Mouse (Mus musculus): Measurements from ENCODE around the gene Vti1a. TPM values are rescaled to one million over a fixed set of nuclear protein-coding genes. Genes with fewer than 3 reads are reported as not detected.

Gene Vti1a
- total and polyA plus RNA-seq, 3 experiments = 7.7 to 33.2 (median 33.0) TPM

DNA sequence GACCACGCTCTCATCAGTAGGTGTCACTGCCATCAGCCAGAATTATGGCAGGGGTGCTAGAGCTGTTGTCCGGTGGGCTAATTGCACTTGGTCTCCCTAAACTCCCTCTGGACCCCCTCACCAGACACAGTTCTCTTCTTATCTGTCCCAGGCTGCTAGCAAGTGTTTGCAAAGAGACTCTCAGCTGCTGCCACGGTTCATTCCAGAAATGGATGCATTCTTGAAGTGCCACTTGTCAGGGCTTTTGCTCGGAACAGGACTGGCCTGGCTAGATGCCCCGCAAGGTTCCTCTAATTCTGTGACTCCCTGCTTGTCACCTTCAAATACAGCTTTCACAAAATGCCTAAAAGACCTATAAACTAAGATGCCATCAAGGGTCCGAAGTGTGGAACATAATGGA lies 280.7 kb downstream of the Vti1a start:
- no peak for ATAC-seq (ENCODE audit: extremely low read depth, insufficient number of reproducible peaks, low FRiP score, poor library complexity, severe bottlenecking)
- Histone ChIP-seq H3K4me3 (ENCODE audit: low read depth, low read length) (no peak overlapping the region), H3K4me1 (ENCODE audit: insufficient read depth, low read depth, low read length) (peaks cover 3% of the 10 kb centered on the region), H3K36me3 (replicated peaks) (peaks cover 27% of the 10 kb centered on the region), H3K27me3 (ENCODE audit: insufficient read depth, low read length) (no peaks in the 10 kb centered on the region), H3K9me3 (replicated peaks) (no peaks in the 10 kb centered on the region)
- TF ChIP-seq GATA2 (IDR thresholded peaks at IDR 0.05; ENCODE audit: borderline replicate concordance, low read depth, low read length) (no peak), GATA1 (IDR thresholded peaks at IDR 0.05; ENCODE audit: borderline replicate concordance, low read length) (no peak), CTCF (IDR thresholded peaks at IDR 0.05; ENCODE audit: low read depth, low read length) (no peak), TAL1 (conservative IDR thresholded peaks at IDR 0.05; ENCODE audit: low read depth, low read length) (no peak)
- DNase-seq (ENCODE audit: low spot score) = no peak

DNA sequence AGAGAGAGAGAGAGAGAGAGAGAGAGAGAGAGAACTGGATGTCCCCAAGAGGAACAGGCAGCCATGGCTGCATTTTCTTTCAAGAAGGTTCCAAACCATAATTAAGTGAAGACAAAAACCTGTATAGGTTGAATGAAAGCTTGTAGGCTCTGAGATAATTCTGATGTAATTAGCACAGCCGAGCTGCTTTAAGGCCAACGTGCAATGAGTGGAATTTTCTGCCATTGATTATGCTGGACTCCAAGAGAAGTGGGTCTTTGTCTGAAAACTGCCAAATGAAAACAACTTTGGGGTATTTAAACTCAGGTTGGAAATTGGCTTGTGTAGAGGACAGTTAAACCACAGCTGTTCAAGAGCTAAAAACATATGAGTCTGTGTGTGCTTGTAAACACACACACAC lies 281.2 kb downstream of the Vti1a start:
- Histone ChIP-seq H3K27me3 (ENCODE audit: insufficient read depth, low read length) (no peaks in the 10 kb centered on the region), H3K4me1 (ENCODE audit: insufficient read depth, low read depth, low read length) (peaks cover 2% of the 10 kb centered on the region; the same call in 1 of the 2 replicates), H3K4me3 (ENCODE audit: low read depth, low read length) (no peak overlapping the region), H3K9me3 (replicated peaks) (no peaks in the 10 kb centered on the region), H3K36me3 (replicated peaks) (peaks cover 25% of the 10 kb centered on the region)
- DNase-seq (ENCODE audit: low spot score) (no peak), ATAC-seq (ENCODE audit: extremely low read depth, insufficient number of reproducible peaks, low FRiP score, poor library complexity, severe bottlenecking) (no peak)
- TF ChIP-seq GATA1 (IDR thresholded peaks at IDR 0.05; ENCODE audit: borderline replicate concordance, low read length) (no peak), POLR2AphosphoS5 (IDR thresholded peaks at IDR 0.05; ENCODE audit: insufficient replicate concordance, low read depth, low read length) (no peak), CTCF (IDR thresholded peaks at IDR 0.05; ENCODE audit: low read depth, low read length) (no peak), GATA2 (IDR thresholded peaks at IDR 0.05; ENCODE audit: borderline replicate concordance, low read depth, low read length) (no peak)

DNA sequence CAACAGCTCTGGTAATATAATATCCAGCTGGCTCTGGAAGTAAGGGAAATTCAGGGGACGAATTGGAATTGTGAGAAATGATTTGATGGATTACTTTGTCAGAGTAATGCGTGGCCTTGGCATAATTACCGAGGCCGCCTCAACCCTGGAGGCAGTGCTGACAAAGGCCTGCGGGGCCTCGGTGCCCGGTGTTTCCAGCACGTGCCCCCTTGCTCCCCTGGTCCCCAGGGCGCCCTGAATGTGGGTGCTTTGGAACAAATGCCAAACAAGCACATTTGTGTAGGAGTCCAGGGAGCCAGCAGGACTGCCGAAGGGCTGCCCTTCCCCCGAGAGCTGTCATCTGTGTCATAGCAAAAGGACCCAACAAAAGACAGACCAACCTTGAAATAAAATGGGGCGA lies 281.9 kb downstream of the Vti1a start:
- TF ChIP-seq CTCF (IDR thresholded peaks at IDR 0.05; ENCODE audit: low read depth, low read length) = no peak
- no peak for TF ChIP-seq GATA2 (IDR thresholded peaks at IDR 0.05; ENCODE audit: borderline replicate concordance, low read depth, low read length)
- H3K9me3 ChIP-seq (replicated peaks) = no peaks in the 10 kb centered on the region

DNA sequence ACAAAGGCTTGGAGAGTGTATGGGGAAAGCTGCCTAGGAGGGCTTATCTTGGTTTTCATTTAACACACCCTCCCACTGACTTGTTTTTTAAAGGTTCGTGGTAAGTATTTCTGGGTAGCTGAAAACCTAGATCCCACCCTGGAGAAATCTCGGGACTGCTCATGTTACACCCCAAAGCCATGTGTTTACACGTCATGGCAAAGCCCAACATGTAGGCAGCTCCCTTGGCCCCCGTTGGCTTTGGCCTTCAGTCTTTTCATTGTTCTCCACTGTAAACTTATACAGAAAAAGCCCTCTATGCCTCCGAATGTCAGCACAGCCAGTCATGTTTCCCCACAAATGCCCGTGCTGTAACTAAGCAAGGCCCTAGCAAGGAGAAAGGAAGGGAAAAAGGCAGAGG lies 283.0 kb downstream of the Vti1a start:
- ATAC-seq (ENCODE audit: extremely low read depth, insufficient number of reproducible peaks, low FRiP score, poor library complexity, severe bottlenecking) = no peak
- Histone ChIP-seq H3K9me3 (replicated peaks) (no peaks in the 10 kb centered on the region), H3K4me1 (ENCODE audit: insufficient read depth, low read depth, low read length) (peaks cover 2% of the 10 kb centered on the region; the same call in 1 of the 2 replicates), H3K27me3 (ENCODE audit: insufficient read depth, low read length) (no peaks in the 10 kb centered on the region), H3K36me3 (replicated peaks) (peaks cover 24% of the 10 kb centered on the region), H3K4me3 (ENCODE audit: low read depth, low read length) (no peak overlapping the region)
- no peak for DNase-seq (ENCODE audit: low spot score)
- TF ChIP-seq GATA1 (IDR thresholded peaks at IDR 0.05; ENCODE audit: borderline replicate concordance, low read length) (no peak), GATA2 (IDR thresholded peaks at IDR 0.05; ENCODE audit: borderline replicate concordance, low read depth, low read length) (no peak), TAL1 (conservative IDR thresholded peaks at IDR 0.05; ENCODE audit: low read depth, low read length) (no peak), POLR2AphosphoS5 (IDR thresholded peaks at IDR 0.05; ENCODE audit: insufficient replicate concordance, low read depth, low read length) (no peak), CTCF (IDR thresholded peaks at IDR 0.05; ENCODE audit: low read depth, low read length) (no peak)

More for the DNA sequence above, 281.9 kb downstream of the Vti1a start:
- ATAC-seq (ENCODE audit: extremely low read depth, insufficient number of reproducible peaks, low FRiP score, poor library complexity, severe bottlenecking) (no peak), DNase-seq (ENCODE audit: low spot score) (no peak)
- Histone ChIP-seq H3K27me3 (ENCODE audit: insufficient read depth, low read length) (no peaks in the 10 kb centered on the region), H3K4me3 (ENCODE audit: low read depth, low read length) (no peak overlapping the region), H3K4me1 (ENCODE audit: insufficient read depth, low read depth, low read length) (peaks cover 2% of the 10 kb centered on the region; the same call in 1 of the 2 replicates), H3K36me3 (replicated peaks) (peaks cover 24% of the 10 kb centered on the region)

DNA sequence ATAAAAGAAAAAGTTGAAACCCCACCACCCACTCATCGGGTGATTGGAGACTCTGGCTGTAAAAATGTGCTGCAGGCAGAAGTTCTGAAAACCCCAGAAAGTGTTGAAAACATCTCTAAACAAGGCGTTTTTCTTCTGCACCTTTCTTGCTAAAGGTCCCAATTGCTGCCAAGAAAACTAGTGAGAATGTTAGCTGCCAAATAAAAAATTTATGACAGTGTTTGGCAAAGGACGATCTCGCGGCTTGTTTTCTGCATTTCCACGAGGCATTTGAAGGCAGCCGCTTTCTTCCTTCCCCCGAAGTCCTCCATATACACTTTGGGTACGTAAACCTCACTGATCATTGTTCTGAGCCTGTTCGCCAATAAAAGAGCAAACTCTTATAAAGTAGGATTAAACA lies 291.6 kb downstream of the Vti1a start:
- TF ChIP-seq TAL1 (conservative IDR thresholded peaks at IDR 0.05; ENCODE audit: low read depth, low read length) = no peak
- no peak for TF ChIP-seq GATA2 (IDR thresholded peaks at IDR 0.05; ENCODE audit: borderline replicate concordance, low read depth, low read length)
- TF ChIP-seq POLR2AphosphoS5 (IDR thresholded peaks at IDR 0.05; ENCODE audit: insufficient replicate concordance, low read depth, low read length) = no peak
- TF ChIP-seq CTCF (IDR thresholded peaks at IDR 0.05; ENCODE audit: low read depth, low read length) = no peak
- no peak for TF ChIP-seq GATA1 (IDR thresholded peaks at IDR 0.05; ENCODE audit: borderline replicate concordance, low read length)
- Histone ChIP-seq H3K27me3 (ENCODE audit: insufficient read depth, low read length) (no peaks in the 10 kb centered on the region), H3K4me3 (ENCODE audit: low read depth, low read length) (no peak overlapping the region), H3K9me3 (replicated peaks) (no peaks in the 10 kb centered on the region), H3K36me3 (replicated peaks) (peaks cover 42% of the 10 kb centered on the region), H3K4me1 (ENCODE audit: insufficient read depth, low read depth, low read length) (peaks cover 29% of the 10 kb centered on the region)
- DNase-seq (ENCODE audit: low spot score) = no peak
- ATAC-seq (ENCODE audit: extremely low read depth, insufficient number of reproducible peaks, low FRiP score, poor library complexity, severe bottlenecking) = no peak

DNA sequence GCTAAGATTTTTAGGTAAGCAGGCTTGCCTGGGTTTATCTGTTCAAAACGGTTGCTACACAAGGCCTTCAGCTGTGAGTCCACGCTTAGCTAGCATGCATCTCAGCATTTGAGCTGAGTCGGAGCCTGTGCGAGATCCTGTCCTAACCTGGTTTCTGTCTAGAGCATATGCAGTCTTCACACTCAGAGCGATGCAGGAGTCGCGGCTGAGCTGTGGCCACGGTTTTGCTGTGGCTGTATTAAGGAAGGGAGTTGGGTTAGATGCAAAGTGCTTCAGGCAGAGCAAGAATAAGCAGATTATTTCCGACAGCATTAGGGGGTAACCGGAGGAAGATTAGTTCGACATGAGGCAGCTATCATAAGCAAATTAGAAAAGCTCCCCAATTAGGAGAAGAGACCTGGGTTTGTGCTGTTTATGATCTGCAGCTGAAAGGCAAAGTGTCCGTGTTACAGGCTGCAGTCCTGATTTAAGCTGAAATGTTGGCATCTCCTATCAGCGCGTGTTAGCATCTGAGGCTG lies 292.8 kb downstream of the Vti1a start:
- ATAC-seq (ENCODE audit: extremely low read depth, insufficient number of reproducible peaks, low FRiP score, poor library complexity, severe bottlenecking) = no peak
- TF ChIP-seq GATA2 (IDR thresholded peaks at IDR 0.05; ENCODE audit: borderline replicate concordance, low read depth, low read length) = no peak
- H3K9me3 ChIP-seq (replicated peaks) = no peaks in the 10 kb centered on the region

DNA sequence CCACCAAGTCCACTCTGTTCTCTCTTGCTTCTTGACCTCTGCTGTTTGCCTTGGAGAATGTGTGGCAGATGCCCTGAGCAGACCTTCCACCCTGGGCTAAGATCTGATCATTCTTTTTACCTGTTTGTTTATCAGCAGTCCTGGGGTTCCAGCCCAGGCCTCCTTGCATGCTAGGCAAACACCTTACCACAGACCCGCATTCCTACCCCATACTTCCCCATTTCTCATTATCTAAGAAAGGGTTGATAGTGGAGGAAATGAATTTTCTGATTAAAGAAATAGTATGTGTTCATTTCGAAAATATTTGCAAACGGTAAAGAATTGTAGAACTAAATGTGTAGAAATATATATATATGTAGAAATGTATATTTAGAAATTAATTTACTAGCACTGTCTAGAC lies 293.7 kb downstream of the Vti1a start:
- Histone ChIP-seq H3K27me3 (ENCODE audit: insufficient read depth, low read length) (no peaks in the 10 kb centered on the region), H3K9me3 (replicated peaks) (no peaks in the 10 kb centered on the region), H3K36me3 (replicated peaks) (peaks cover 50% of the 10 kb centered on the region), H3K4me1 (ENCODE audit: insufficient read depth, low read depth, low read length) (peaks cover 33% of the 10 kb centered on the region), H3K4me3 (ENCODE audit: low read depth, low read length) (no peak overlapping the region)
- TF ChIP-seq POLR2AphosphoS5 (IDR thresholded peaks at IDR 0.05; ENCODE audit: insufficient replicate concordance, low read depth, low read length) (no peak), GATA2 (IDR thresholded peaks at IDR 0.05; ENCODE audit: borderline replicate concordance, low read depth, low read length) (no peak), CTCF (IDR thresholded peaks at IDR 0.05; ENCODE audit: low read depth, low read length) (no peak), TAL1 (conservative IDR thresholded peaks at IDR 0.05; ENCODE audit: low read depth, low read length) (no peak), GATA1 (IDR thresholded peaks at IDR 0.05; ENCODE audit: borderline replicate concordance, low read length) (no peak)
- DNase-seq (ENCODE audit: low spot score) (no peak), ATAC-seq (ENCODE audit: extremely low read depth, insufficient number of reproducible peaks, low FRiP score, poor library complexity, severe bottlenecking) (no peak)

More for the DNA sequence above, 292.8 kb downstream of the Vti1a start:
- Histone ChIP-seq H3K4me1 (ENCODE audit: insufficient read depth, low read depth, low read length) (peaks cover 29% of the 10 kb centered on the region), H3K4me3 (ENCODE audit: low read depth, low read length) (no peak overlapping the region), H3K36me3 (replicated peaks) (peaks cover 44% of the 10 kb centered on the region), H3K27me3 (ENCODE audit: insufficient read depth, low read length) (no peaks in the 10 kb centered on the region)
- no peak for DNase-seq (ENCODE audit: low spot score)
